ENCODE assay signal across 10 mouse cellular contexts in genomic region chr9:90124156-90124872, GRCm38 (mm10). TPM values are rescaled to one million over a fixed set of nuclear protein-coding genes. Genes with fewer than 3 reads are reported as not detected.
A peak's percentile ranks its signal among the peaks of the same experiment; 100 is the strongest.
DNase-seq lines count a peak whose midpoint lies in the region; ATAC-seq lines count a peak whose summit lies in the region.
"Had no signal": no experiment of that assay in that cellular context is flagged by ENCODE, and none has a peak within 500 bp of the region (broad histone marks: within the 10 kb centered on the region; RNA-seq: fewer than 3 reads in every experiment).

No protein-coding gene starts in this region.

- no peak overlapping the region for H3K4me2 ChIP-seq in hindbrain, embryonic 11.5 days (replicated peaks; ENCODE audit: low read depth, low read length)
- H3K4me2 ChIP-seq in intestine, embryonic 16.5 days (ENCODE audit: low read depth, low read length): no peak overlapping the region

- no peak overlapping the region for H3K4me3 ChIP-seq in hindbrain, embryonic 11.5 days (ENCODE audit: low read depth, low read length)
- no peak overlapping the region for H3K4me3 ChIP-seq in hindbrain, embryonic 10.5 days
- H3K4me3 ChIP-seq in intestine, embryonic 16.5 days (ENCODE audit: low read length): no peak overlapping the region

- no peaks in the 10 kb centered on the region for H3K36me3 ChIP-seq in hindbrain, embryonic 11.5 days (ENCODE audit: control insufficient read depth, insufficient read depth, low read length)
- H3K36me3 ChIP-seq in hindbrain, embryonic 10.5 days: no peaks in the 10 kb centered on the region
- H3K36me3 ChIP-seq in intestine, embryonic 16.5 days (ENCODE audit: control insufficient read depth, insufficient read depth, low read length): no peaks in the 10 kb centered on the region
- H3K36me3 ChIP-seq: G1E had no signal

- WGBS in hindbrain, embryonic 11.5 days: 33% methylated on average over 11 of the region's 11 CpGs
- WGBS in hindbrain, embryonic 10.5 days: 44% methylated on average over 11 of the region's 11 CpGs
- WGBS in intestine, embryonic 16.5 days: 32% methylated on average over 11 of the region's 11 CpGs

- DNase-seq in hindbrain, embryonic 11.5 days (ENCODE audit: low spot score): no peak
- DNase-seq in hindbrain, embryonic 10.5 days (ENCODE audit: low spot score): no peak
- peak; percentile 50 for DNase-seq in urinary bladder, postnatal 14 days (ENCODE audit: low spot score)
- DNase-seq in urinary bladder, postnatal 10 days (ENCODE audit: low spot score): no peak
- DNase-seq in thymus, postnatal 25 days: no peak
- DNase-seq in thymus, postnatal 4 days: no peak
- DNase-seq: adrenal gland, postnatal 14 days; cerebellum, adult 9-10 months had no signal

- no peak overlapping the region for H3K27ac ChIP-seq in hindbrain, embryonic 11.5 days (ENCODE audit: low read depth, low read length)
- no peak overlapping the region for H3K27ac ChIP-seq in hindbrain, embryonic 10.5 days
- H3K27ac ChIP-seq in intestine, embryonic 16.5 days (ENCODE audit: low read length): no peak overlapping the region

- no peak overlapping the region for H3K9ac ChIP-seq in hindbrain, embryonic 11.5 days (ENCODE audit: low read depth, low read length)
- no peak overlapping the region for H3K9ac ChIP-seq in intestine, embryonic 16.5 days (ENCODE audit: low read depth, low read length)

- 0 out of 2 replicates have a peak, but pooled peaks have one; percentile 25 for ATAC-seq in hindbrain, embryonic 11.5 days (ENCODE audit: low FRiP score)
- peak; percentile 55 for ATAC-seq in intestine, embryonic 16.5 days

- no peaks in the 10 kb centered on the region for H3K4me1 ChIP-seq in hindbrain, embryonic 11.5 days (replicated peaks; ENCODE audit: control insufficient read depth, insufficient read depth, low read length)
- H3K4me1 ChIP-seq in hindbrain, embryonic 10.5 days (replicated peaks): peaks cover 12% of the 10 kb centered on the region; the same call in 1 of the 2 replicates
- peaks cover 5% of the 10 kb centered on the region; the same call in 1 of the 2 replicates for H3K4me1 ChIP-seq in intestine, embryonic 16.5 days (ENCODE audit: control insufficient read depth, insufficient read depth, low read length)

- H3K9me3 ChIP-seq in hindbrain, embryonic 11.5 days (ENCODE audit: control insufficient read depth, low read length): no peaks in the 10 kb centered on the region
- no peaks in the 10 kb centered on the region for H3K9me3 ChIP-seq in hindbrain, embryonic 10.5 days
- no peaks in the 10 kb centered on the region for H3K9me3 ChIP-seq in intestine, embryonic 16.5 days (ENCODE audit: control insufficient read depth, low read length)
- H3K9me3 ChIP-seq: G1E had no signal

- H3K27me3 ChIP-seq in hindbrain, embryonic 11.5 days (ENCODE audit: control insufficient read depth, insufficient read depth, low read length): no peaks in the 10 kb centered on the region
- no peaks in the 10 kb centered on the region for H3K27me3 ChIP-seq in hindbrain, embryonic 10.5 days (ENCODE audit: insufficient read depth, poor library complexity, severe bottlenecking)
- H3K27me3 ChIP-seq in intestine, embryonic 16.5 days (replicated peaks; ENCODE audit: control insufficient read depth, insufficient read depth, low read length): no peaks in the 10 kb centered on the region

RNA-seq across cellular contexts. Expression of gene Morf4l1, which starts 9.7 kb away (rescaled TPM):
- polyA plus RNA-seq in hindbrain, embryonic 11.5 days (2014; fragmentation: Nextera tagmentation; extraction: Ambion mirVana): 533 and 557 TPM in 2 replicates
- 538 and 546 TPM in 2 replicates for polyA plus RNA-seq in hindbrain, embryonic 10.5 days (2016; fragmentation: Nextera tagmentation; extraction: Ambion mirVana)
- polyA plus RNA-seq in intestine, embryonic 16.5 days (2015; fragmentation: Nextera tagmentation; extraction: Ambion mirVana): 281 and 302 TPM in 2 replicates

RNA-seq across cellular contexts. Expression of gene Adamts7, which starts 38.6 kb away (rescaled TPM):
- polyA plus RNA-seq in hindbrain, embryonic 11.5 days (2014; fragmentation: Nextera tagmentation; extraction: Ambion mirVana): 10.3 and 10.4 TPM in 2 replicates
- 16.1 and 16.2 TPM in 2 replicates for polyA plus RNA-seq in hindbrain, embryonic 10.5 days (2016; fragmentation: Nextera tagmentation; extraction: Ambion mirVana)
- 11.7 TPM in 2 replicates for polyA plus RNA-seq in intestine, embryonic 16.5 days (2015; fragmentation: Nextera tagmentation; extraction: Ambion mirVana)
- polyA plus RNA-seq: G1E had no signal
